Mouse (Mus musculus) embryonic stem cell, embryonic (primary cell): ENCODE results near the gene Ddi1.
"Not testable (repeated sequence)": the region's sequence is repeated elsewhere in the genome, so short reads cannot be mapped to it uniquely, and the experiment has no call there.

Experiments used
- CTCF ChIA-PET, 4 experiments: fragments of 300-600 bp in 2 of 4; fragments of 350-600 bp in 2 of 4; sonication (Branson Sonifier 250); formaldehyde crosslinking; loops; one replicate each; lab custom pipeline; 2022; ENCODE audit warnings: inconsistent platforms in 2 of 4; lab: Charles Lee
- POLR2A ChIA-PET, 4 experiments: fragments of 300-600 bp in 2 of 4; fragments of 350-600 bp in 2 of 4; sonication (Branson Sonifier 250); formaldehyde crosslinking; loops; one replicate each; lab custom pipeline; 2022; ENCODE audit warnings: antibody characterized with exemption in 4 of 4, inconsistent platforms in 1 of 4; lab: Charles Lee

Ddi1 gene

DNA sequence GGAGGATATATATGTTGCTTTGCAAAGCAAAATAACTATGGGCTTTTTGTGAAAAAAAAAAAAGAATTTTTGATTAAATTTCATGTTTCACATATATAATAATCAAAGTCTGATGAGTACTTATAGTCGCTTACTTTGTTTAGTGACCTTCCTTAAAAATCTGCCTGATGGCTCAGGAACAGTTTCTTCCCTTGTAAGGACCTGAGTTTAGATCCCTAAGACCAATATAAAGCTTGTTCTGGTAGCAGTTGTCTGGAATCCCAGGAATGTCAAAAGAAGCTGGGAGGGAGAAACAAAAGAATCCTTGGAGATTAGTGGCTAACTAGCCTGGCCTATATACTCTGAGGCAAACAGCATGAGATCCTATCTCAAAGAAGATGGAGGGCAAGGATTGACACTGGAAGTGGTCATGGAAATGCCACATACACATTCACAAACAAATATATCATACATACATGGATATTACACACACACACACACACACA lies at the start of gene Ddi1:
Gene Ddi1, minus strand, starts transcription at position 51 of the 485 bp plus-strand sequence.
- ChIA-PET POLR2A (no interaction called here), CTCF (no interaction called here)

DNA sequence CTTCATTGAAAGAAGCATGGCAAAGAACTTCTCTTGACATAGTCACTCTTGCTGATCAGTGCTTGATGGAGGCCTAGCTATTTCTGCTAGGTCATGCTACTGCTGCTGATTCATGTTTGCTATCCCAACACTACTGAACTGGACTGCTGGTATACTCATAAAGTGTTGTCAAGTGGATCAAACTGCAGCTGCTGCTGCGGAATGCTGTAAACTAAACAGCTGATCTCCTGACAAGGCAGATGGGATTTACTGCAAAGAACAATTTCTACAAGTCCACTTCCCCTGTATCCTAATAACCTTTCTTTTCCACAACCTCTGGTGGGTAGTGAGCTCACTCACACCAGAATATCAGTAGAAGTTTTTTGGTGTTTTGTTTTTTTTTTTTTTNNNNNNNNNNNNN lies 47.5 kb upstream of the Ddi1 start:
- CTCF ChIA-PET = interaction anchor here in 2 of 4 experiments (0.6 kb wide), 2 partner anchors 180 to 1239 kb away, joined by 3 to 4 read pairs; no protein-coding TSS in a partner anchor

DNA sequence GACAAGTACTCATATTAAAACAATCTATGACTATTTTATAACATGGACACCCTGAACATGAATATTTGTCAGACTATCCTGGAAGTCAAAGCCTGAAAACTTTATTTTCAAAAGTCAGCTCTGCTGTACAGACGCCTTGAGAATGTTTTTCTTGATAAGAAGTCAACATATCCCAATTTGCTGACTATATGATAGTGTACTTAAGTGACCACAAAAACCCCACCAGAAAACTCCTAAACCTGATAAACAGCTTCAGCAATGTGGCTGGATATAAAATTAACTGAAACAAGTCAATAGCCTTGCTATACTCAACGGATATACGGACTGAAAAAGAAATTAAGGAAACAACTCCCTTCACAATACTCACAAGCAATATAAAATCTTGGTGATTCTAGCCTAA lies 36.2 kb upstream of the Ddi1 start:
- ChIA-PET CTCF (no interaction called here), POLR2A (no interaction called here)

More for the DNA sequence above, 47.5 kb upstream of the Ddi1 start:
- POLR2A ChIA-PET = no interaction called here

DNA sequence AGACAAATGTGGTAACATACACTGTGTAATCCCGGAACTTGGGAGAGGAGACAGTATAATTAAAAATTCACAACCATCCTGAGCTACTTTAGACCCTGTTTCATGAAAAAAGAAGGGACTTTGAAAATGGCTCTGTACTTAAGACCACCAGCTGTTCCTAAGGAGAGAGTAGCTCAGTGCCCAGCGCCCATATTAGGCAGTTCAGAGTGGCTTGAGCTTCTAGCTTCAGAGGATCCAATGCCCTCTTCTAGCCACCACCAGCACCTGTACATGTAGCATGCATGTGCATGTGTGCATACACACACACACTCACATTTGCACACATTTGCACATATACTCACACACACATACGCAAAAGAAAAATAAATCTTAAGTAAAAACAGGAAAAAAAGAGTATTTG lies 34.9 kb upstream of the Ddi1 start:
- POLR2A ChIA-PET = no interaction called here
- CTCF ChIA-PET = no interaction called here

DNA sequence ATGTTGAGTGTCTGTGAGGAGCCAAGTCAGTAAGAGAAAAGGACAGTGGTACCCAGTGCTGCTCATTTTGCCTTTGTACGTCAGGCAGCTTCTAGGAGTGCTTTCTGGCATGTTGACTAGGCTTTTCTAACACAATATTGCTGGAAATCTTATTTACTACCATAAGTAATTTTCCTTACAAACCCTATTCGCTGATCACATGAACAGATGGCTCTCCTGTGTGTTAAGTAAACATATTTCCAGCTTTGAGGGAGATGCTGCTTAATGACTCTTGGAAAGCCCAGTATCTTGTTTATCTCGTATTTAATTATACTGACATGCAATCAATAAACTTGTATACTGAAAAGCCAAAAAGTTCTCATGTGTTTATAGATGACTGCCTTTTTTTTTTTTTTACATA lies 32.4 kb upstream of the Ddi1 start:
- POLR2A ChIA-PET = no interaction called here
- CTCF ChIA-PET = no interaction called here

DNA sequence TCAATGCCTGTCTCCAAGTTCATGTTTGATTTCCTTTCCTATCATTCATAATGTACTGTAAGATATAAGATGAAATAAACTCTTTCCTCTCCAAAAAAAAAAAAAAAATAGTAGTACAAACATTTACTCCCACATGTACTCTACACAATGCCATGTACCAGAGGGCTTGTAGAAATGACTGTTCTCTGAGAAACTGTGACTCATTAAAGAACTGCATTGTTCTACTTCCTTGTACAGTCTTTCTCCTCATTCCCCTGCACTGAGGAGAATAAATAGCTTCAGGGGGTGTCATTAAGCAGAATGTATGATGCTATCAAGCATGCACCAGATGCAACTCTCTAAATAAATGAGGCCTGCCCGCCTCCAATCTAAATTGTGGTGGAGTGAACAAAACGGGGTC lies 28.9 kb upstream of the Ddi1 start:
- ChIA-PET CTCF (interaction anchor here in 1 of 4 experiments (0.7 kb wide), 1 partner anchor 142 kb away, joined by 3 read pairs; no protein-coding TSS in a partner anchor), POLR2A (no interaction called here)

DNA sequence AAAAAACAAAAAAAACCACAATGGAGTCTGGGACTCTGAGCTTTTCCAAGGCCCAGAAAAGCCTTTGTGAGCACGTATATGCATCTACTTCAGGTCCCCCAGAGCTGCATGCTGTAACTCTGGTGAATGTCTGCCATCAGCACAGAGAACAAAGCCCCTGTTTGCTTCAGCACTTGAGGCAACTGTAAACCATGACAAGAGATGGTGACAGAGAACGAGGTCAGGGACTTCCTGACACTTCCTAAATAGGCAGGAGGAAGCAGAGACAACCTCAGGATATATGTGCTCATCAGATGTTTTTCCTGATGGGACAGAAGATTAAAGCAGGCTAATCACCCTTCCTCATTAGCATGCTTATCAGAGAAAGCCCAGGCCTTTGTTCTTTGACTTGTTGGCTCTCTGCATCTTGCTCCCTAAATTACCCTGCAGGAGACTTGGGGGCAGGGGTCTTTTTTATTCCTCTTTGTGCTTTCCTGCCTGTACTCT lies 19.6 kb upstream of the Ddi1 start:
- ChIA-PET POLR2A (no interaction called here), CTCF (no interaction called here)

DNA sequence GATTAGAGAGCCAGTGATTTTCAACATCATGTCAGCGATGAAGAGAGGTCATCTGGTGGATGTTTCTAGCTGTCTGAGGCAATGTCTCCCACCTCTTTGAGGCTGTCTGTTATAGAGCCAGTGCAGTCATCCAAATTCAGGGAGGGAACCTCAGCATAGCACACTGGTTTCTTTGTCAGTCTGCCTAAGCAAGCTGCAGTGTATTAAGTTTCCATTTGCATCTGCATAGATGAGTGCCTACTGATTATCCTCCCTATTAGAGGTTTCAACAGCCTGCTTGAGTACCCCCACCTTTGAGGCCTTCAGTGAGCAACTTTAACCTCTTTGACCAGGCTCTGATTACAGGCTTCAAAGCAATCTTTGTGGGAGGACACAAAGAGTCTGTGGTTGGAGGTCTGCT lies 17.1 kb upstream of the Ddi1 start:
- CTCF ChIA-PET = no interaction called here

DNA sequence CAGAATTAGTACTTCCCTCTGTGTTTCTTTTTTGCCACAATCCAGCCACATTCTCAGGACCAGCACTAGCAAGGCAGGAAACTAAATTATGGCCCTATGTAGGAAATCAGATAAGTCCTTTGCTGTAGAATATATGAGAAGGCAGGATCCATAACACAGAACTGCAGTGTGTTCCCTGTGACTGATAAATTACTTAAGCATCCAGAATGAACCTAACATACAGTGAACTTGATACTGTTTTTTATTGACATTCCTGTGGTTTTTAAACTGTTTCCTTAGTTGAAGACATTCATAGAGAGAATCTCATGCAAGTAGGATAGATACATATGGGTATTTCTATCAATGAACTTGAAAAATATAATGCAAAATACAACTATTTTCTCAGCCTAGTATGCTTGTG lies 7.9 kb upstream of the Ddi1 start:
- ChIA-PET CTCF (no interaction called here), POLR2A (no interaction called here)

More for the DNA sequence above, 17.1 kb upstream of the Ddi1 start:
- POLR2A ChIA-PET = no interaction called here

DNA sequence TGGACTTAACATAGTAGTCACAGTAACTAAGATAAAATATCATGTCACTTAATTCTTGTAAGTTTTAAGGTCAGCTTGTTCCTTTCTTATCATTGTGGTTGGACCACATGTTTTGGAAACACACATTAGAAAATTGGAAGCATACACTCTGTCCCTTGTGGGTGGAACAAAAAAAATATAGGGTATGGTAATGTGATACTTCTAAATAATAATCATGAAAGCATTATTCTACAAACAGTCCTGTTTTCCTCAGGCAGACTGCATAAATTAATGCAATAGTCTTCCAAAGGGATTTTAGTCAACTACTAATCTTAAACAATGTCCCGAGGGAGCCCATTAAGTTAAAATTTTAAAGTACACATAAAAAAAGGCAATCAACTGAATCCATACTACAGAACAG lies 6.7 kb upstream of the Ddi1 start:
- ChIA-PET CTCF (no interaction called here), POLR2A (no interaction called here)

DNA sequence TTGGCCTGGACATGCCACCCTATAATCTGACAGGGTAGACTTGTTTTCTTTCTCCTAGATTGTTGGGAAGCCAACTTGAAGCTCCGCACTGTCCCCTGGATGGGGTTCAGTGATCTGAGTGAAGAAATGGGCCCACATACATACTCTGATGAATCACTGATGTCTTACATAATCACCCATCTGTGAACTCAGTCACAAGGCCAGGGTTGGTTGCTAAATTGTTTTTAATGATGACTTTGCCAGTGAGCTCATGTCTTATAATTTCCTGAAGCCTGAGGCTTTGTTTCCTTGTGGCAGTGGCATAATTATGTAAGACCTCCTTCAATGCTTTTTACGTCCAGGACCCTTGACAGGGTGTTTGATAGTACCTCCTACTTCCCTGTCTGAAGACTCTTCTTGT lies 4.8 kb downstream of the Ddi1 start:
- POLR2A ChIA-PET = no interaction called here
- CTCF ChIA-PET = no interaction called here

DNA sequence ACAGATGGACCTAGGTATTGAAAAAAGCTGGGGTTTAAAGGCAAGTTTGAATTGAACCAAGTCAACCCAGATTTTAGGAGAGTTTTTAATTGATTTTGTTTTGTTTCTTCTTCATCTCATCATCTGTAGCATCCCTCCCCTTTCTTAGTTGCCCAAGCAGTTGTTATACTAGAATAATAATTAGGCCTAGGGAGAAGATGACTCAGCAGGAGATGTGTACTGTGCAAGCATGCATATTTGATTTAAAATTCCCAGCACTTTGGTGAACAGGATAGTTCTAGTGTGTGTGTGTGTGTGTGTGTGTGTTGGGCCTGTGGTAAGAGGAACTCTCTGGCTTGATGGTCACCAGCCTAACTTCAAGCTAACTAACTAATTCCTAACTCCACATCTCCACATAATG lies 12.6 kb downstream of the Ddi1 start:
- ChIA-PET POLR2A (interaction anchor here in 1 of 4 experiments (0.7 kb wide), 1 partner anchor 238 kb away, joined by 3 read pairs; no protein-coding TSS in a partner anchor), CTCF (no interaction called here)

DNA sequence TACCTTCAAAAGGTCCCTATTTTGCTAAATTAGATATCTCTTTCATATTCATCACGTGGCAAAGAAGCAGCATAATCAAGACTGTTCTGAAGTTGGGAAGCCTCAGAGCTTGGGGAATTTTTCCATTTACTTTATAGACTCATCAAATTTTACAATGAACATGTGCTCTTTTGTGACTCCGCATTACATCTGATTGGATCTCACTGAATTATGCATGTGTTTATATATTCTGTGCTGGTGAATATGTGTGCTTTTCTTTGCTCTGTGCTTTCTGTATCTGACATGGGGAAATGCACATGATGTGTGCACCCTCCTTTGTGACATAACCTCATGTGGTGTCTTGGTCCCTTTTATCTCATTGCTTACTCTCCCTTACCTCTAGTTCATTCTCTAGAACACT lies 17.7 kb downstream of the Ddi1 start:
- CTCF ChIA-PET = no interaction called here
- POLR2A ChIA-PET = interaction anchor here in 1 of 4 experiments (0.7 kb wide), 1 partner anchor 1286 kb away, joined by 3 read pairs; no protein-coding TSS in a partner anchor

DNA sequence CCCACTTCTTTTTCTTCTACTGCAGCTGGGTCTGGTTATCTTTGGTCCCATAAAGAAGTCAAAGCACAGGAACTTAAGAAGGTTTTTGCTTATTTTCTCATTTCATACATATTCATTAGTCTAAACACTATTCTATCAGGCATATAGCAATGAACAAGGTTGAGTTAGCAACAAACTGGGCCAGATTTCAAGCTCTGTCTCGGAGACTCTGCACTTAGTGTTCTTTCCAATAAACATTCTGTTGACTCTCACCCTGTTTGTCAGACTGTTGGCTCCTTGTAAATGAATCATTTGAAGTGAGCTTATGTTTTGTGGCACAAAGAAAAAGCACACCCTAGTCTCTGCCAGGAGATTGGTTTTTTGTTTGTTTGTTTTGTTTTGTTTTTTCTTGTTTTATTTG lies 19.3 kb downstream of the Ddi1 start:
- ChIA-PET CTCF (no interaction called here), POLR2A (no interaction called here)

DNA sequence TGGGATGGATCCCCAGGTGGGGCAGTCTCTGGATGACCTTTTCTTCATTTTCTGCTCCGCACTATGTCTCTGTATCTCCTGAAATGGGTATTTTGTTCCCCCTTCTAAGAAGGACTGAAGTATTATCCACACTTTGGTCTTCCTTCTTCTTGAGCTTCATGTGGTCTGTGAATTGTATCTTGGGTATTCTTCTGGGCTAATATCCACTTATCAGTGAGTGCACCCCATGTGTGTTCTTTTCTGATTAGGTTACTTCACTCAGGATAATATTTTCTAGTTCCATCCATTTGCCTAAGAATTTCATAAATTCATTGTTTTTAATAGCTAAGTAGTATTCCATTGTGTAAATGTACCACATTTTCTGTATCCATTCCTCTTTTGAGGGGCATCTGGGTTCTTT lies 33.7 kb downstream of the Ddi1 start:
- CTCF ChIA-PET, POLR2A ChIA-PET: not testable (repeated sequence)

DNA sequence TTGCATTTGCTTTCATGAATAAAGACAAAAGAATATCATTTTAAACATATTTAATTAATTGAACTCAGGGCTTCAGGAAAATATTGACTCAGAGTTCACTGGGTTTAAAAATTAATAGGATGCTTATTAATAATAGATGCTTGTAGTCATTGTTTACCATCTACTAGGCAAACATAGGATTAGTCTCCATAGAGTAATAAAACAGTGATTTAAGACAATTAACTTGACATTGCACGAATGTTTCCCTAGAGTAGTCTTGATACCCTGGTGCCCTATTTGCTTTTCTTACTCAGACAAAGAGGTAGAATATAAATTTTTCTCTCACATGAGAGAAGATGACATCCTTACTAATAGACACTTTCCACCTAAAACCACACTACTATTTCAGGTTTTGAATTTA lies 52.1 kb downstream of the Ddi1 start:
- POLR2A ChIA-PET = no interaction called here
- CTCF ChIA-PET = no interaction called here

DNA sequence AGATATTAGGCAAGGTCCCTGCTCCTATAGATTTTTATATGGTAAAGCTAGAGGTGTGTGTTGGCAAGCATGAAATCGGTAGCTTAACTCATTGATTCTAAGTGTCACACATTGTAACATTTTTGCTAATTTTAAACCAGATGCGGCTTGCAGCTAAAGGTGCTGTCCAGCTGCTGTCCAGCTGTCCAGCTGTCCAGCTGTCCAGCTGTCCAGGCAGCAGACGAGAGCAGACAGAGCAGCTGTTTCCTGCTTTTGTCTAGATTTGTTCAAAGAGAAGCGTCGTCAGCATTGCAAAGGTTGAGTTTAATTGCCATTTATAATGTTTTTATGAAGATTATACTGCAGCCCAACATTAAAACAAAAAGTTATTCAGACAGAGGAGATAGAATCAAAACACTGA lies 56.8 kb downstream of the Ddi1 start:
- CTCF ChIA-PET = no interaction called here
- POLR2A ChIA-PET = no interaction called here
